Mouse (Mus musculus) left cerebral cortex, postnatal 14 days (tissue): Measurements from ENCODE around the gene Mllt3. TPM values are rescaled to one million over a fixed set of nuclear protein-coding genes. Genes with fewer than 3 reads are reported as not detected.

Experiments used
- DNase-seq, 2 experiments: peaks; one replicate each; pipeline ENCODE4 v3.0.0; 2021 to 2022; ENCODE audit warnings: low spot score in 2 of 2, mixed read lengths in 1 of 2
- intact Hi-C: fragments of 180-260 bp; cut with DNase I; formaldehyde crosslinking; loops from one replicate; pipeline ENCODE4 v1.15.1; 2025
- total RNA-seq, 2 experiments: library from RNA; stranded (reverse); gene quantifications; 2 replicates each; pipeline ENCODE4 v1.2.3; 2021

Mllt3 gene
- total RNA-seq, 2 experiments from 2014 or later: 33.4 to 41.8 TPM

GRCm38 (mm10) chr4:87759625-87760024 is 273.5 kb downstream of the Mllt3 start:
- no peak for DNase-seq
- intact Hi-C loops: no loop called here

GRCm38 (mm10) chr4:87759110-87759509 is 274.1 kb downstream of the Mllt3 start:
- DNase-seq: no peak

GRCm38 (mm10) chr4:87751515-87751864 is 281.7 kb downstream of the Mllt3 start:
- intact Hi-C loops: no loop called here
- DNase-seq: no peak

More at GRCm38 (mm10) chr4:87759110-87759509, 274.1 kb downstream of the Mllt3 start:
- intact Hi-C loops: no loop called here

- DNase-seq: no peak
- intact Hi-C loops: no loop called here
Measured at GRCm38 (mm10) chr4:87750856-87751514, 282.2 kb downstream of the Mllt3 start.

GRCm38 (mm10) chr4:87749532-87750234 is 283.5 kb downstream of the Mllt3 start:
- intact Hi-C loops: no loop called here

GRCm38 (mm10) chr4:87745016-87745645 is 288.0 kb downstream of the Mllt3 start:
- intact Hi-C loops: no loop called here

More at GRCm38 (mm10) chr4:87749532-87750234, 283.5 kb downstream of the Mllt3 start:
- DNase-seq: no peak

GRCm38 (mm10) chr4:87739524-87740128 is 293.5 kb downstream of the Mllt3 start:
- intact Hi-C loops: loop anchor here (10.0 kb wide), 1 partner anchor 265 kb away; no protein-coding TSS in a partner anchor
- DNase-seq: peak in 1 of 2 experiments; percentile 25

More at GRCm38 (mm10) chr4:87745016-87745645, 288.0 kb downstream of the Mllt3 start:
- no peak for DNase-seq

- intact Hi-C loops: loop anchor here (10.0 kb wide), 1 partner anchor 264 kb away; no protein-coding TSS in a partner anchor
Measured at GRCm38 (mm10) chr4:87739104-87739503, 294.1 kb downstream of the Mllt3 start.

GRCm38 (mm10) chr4:87737201-87737806 is 295.9 kb downstream of the Mllt3 start:
- intact Hi-C loops: loop anchor here (10.0 kb wide), 1 partner anchor 263 kb away; no protein-coding TSS in a partner anchor
- DNase-seq: no peak

More at GRCm38 (mm10) chr4:87739104-87739503, 294.1 kb downstream of the Mllt3 start:
- DNase-seq: no peak

GRCm38 (mm10) chr4:87736779-87737178 is 296.4 kb downstream of the Mllt3 start:
- intact Hi-C loops: loop anchor here (10.0 kb wide), 1 partner anchor 262 kb away; no protein-coding TSS in a partner anchor

GRCm38 (mm10) chr4:87731118-87731672 is 302.0 kb downstream of the Mllt3 start:
- DNase-seq: no peak

More at GRCm38 (mm10) chr4:87736779-87737178, 296.4 kb downstream of the Mllt3 start:
- no peak for DNase-seq

GRCm38 (mm10) chr4:87728581-87728980 is 304.6 kb downstream of the Mllt3 start:
- intact Hi-C loops: no loop called here
- peak; percentile 26 to 79 for DNase-seq

More at GRCm38 (mm10) chr4:87731118-87731672, 302.0 kb downstream of the Mllt3 start:
- intact Hi-C loops: loop anchor here (10.0 kb wide), 1 partner anchor 256 kb away; no protein-coding TSS in a partner anchor

- no peak for DNase-seq
- intact Hi-C loops: no loop called here
Measured at GRCm38 (mm10) chr4:87723448-87723847, 309.7 kb downstream of the Mllt3 start.

Other genes with a start within 250 kb of the Mllt3 start
- gene Focad, start 61.3 kb upstream of the Mllt3 start, total RNA-seq: 10 to 100 TPM; 46.4 to 47.5 TPM